Mouse (Mus musculus) megakaryocyte, embryonic 14.5 days (primary cell): ENCODE data around the gene Tcirg1.

Experiments
- FLI1 ChIP-seq: IDR thresholded peaks from 2 replicates; pipeline ENCODE4 v1.6.1; 2012; ENCODE audit warnings: low read length, inconsistent platforms, mixed read lengths
- GATA1 ChIP-seq: IDR thresholded peaks from 3 replicates; pipeline ENCODE4 v1.6.1; 2012; ENCODE audit warnings: mixed read lengths, low read length, inconsistent platforms, borderline replicate concordance

DNA sequence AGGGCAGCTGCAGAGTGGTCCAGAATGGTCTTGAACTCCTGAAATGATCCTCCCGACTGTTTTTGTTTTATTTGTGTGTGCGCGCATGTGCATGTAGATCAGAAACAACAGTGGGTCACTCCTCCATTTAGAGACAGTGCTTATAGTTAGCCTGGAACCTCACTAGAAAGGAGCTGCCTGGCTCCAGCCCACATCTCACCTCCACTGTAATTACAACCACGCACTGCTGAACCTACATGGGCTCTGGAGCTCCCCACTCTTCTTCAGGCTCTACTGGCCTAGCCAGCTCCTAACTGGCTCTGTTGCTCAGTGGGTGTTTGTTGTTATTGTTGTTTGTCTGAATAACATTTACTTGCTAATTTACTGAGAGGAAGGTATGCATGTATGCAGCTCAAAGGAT, 7.3 kb downstream of the Tcirg1 start:
- TF ChIP-seq GATA1 (no peak), FLI1 (no peak)
